Mouse (Mus musculus): ENCODE data around the gene Slc35b4.
A peak's percentile ranks its signal among the peaks of the same experiment; 100 is the strongest.

Gene Slc35b4

DNA sequence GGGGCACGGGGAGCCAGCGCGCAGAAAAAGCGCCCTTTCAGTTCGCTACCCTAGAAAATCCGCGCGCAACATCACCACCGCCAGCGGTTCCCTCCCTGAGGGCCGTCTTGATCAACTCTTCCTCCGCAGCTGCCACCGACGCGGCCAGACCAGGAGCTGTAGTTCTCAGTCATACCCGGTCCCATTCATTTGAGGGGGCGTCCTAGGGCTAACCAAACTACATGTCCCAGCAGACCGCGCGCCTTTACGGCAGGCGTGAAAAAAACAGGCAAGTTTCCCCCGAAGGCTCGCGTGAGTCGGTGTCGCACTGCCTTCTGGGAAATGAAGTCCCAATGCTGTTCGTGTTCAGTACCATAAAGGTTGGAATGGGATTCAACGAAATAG, at the start of gene Slc35b4:
Gene Slc35b4 (minus strand): TSS at position 248 of the 384 bp plus-strand sequence.
- DNase-seq (ENCODE audit: extremely low spot score, low spot score): peak; percentile 89

GRCm38 (mm10) chr6:34225004-34225599, 48.2 kb upstream of the Slc35b4 start:
- DNase-seq (ENCODE audit: extremely low spot score, low spot score): no peak

DNA sequence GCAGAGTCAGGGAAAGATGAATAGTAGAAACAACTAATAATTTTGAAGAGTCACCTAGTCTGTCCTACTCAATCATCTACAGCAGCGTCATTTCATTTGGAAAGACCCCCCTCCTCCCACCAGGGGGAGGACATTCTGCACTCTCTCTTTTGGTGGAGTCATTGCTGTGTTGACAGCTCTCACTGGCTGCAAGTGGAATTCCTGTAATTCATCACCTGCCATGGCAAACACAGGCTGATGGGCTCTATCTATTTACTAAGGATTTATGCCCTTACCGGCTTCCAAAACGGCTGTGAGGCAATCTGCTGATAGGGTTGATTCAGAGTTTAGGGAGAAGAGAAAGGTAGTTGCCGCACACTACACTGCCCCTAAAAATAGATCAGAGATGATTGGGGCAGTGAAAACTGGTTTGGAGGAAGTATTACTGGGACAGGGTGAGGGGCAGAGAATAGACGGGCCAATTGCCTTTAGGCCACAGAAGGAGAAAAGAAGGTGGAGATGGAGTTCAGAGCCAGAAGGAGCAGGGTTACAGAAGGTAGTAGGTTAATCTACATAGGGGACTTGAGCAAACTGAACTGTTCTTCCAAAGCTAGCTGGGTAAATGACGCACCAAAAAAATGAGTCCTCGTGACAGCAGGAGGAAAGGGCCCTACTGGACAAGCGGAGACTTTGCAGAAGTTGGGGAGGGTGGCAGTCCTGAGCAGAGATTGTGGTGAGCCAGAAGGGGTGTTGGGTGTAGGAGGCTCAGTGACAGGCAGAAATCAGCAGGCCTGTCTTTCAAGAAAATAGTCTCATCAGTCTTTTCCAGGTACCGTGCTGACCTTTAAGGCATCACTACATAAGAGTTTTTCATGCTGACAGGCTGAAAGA, 39.8 kb upstream of the Slc35b4 start:
- DNase-seq (ENCODE audit: extremely low spot score, low spot score): no peak

GRCm38 (mm10) chr6:34205754-34206153, 28.8 kb upstream of the Slc35b4 start:
- no peak for DNase-seq (ENCODE audit: extremely low spot score, low spot score)

- DNase-seq (ENCODE audit: extremely low spot score, low spot score): peak; percentile 22
These were observed 28.2 kb upstream of the Slc35b4 start for GRCm38 (mm10) chr6:34204971-34205572.

DNA sequence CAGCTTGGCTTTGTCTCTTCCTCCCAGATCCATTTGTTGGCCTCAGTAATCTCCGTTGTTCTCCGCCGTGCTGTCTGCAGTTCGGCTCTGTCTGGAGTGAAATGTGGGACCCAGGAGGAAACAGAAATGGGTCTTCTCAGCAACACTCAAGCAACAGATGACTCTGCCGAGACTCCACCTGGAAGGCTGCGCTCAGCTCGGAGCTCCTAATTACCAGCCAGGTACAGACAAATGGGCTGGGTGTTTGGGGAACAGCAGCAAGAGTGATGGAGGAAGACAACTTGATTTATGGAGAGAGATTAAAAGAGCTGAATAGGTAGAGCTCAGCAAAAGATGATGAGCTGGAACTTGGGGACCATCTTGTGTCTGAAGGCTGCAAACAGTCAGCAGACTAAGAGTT, 26.6 kb upstream of the Slc35b4 start:
- no peak for DNase-seq (ENCODE audit: extremely low spot score, low spot score)

DNA sequence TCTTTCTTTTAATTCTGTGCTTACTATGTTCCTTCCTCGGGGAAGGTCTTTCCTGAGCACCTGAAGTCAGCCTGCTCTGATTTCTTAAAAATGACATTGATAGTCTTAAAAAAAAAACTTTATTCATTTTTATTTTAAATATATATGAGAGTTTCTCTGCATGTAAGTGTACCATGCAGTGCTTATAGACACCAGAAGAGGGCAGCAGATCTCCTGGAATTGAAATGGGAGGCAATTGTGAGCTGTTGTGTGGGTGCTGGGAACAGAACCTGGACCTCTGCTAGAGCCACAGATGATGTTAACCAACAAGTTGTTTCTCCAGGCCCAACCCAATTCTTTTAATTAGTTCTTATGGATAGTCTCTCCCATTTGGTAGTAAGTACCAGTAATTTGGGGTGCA, 18.1 kb upstream of the Slc35b4 start:
- no peak for DNase-seq (ENCODE audit: extremely low spot score, low spot score)

DNA sequence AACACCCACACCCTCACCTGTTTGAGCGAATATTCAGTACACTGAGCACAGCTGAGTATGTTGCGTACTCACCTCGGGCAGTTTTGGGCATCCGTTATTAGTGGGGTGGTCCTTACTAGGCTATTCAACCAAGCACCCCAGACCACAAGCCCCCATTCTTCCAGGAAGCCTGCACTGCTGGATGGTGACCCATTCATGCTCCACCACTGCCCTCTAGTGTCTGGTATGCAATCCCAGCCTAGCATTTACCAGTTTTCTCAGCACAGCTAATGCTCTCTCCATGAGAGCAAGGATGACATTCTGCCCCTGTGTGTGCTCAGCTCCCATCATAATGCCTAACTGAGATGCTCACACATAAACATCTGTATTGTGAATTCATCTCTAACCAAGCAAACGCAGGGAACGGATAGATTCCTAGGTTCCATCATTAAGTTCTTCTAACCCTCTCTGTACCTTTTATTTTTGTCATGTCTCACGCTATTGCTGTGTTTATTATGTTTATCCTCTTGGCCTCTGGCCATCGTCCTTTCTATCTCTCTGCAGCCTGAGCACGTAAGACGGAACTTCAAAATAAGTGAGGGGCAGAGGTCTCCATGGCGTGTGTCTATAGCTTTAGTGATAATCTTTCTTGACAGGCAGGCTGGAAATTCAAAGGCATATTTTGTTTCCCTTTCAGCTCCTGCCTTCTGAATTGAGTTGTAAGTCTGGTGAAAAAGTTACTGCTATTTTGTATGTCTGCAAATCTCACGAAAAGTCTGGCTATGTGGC, 17.0 kb upstream of the Slc35b4 start:
- peak; percentile 60 for DNase-seq (ENCODE audit: extremely low spot score, low spot score)

GRCm38 (mm10) chr6:34191401-34191800, 14.5 kb upstream of the Slc35b4 start:
- no peak for DNase-seq (ENCODE audit: extremely low spot score, low spot score)

DNA sequence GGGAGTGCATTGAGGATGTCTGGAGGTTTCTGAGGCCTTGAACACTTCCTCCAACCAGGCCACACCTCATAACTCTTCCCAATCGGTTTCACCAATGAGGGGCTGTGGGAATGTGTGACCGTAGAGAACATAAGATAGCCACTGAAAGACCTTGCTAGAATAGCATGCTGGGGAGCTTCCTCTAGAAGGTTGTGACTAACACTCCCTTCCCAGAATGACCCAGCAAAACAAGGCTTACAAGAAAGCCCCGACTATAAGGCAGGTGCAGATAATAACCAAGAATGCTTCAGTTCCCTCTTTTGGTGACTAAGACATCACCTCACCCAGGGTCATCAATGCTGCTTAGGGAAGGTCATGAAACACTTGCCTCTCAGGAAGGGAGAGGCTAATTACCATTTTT, 12.6 kb upstream of the Slc35b4 start:
- no peak for DNase-seq (ENCODE audit: extremely low spot score, low spot score)

DNA sequence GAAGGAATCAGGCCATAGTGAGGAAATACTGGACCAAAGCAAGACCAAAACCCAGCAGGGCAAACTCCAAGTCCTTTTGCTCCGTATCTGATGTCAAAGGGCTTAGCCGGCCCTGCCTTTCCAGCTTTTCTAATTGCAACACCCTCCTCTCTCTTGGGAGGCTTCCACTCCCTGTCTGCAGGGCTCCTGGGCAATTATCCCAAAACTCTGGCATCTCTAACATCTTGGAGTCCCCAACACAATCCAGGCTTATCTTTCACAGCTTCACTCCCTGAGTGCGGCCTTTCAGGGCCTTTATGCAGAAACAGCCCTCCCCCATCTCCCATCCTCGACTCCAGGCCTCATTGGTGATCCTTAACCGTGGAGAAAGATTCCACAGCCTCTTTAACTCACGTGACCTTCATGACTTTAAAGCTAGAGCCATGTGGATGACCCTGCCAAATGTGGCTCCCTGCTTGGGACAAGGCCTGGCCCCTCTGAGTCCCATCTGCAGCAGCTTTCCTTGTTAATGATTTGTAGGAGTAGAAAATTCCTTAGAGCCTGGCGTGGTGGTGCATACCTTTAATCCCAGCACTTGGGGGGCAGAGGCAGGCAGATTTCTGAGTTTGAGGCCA, 11.2 kb upstream of the Slc35b4 start:
- no peak for DNase-seq (ENCODE audit: extremely low spot score, low spot score)

- DNase-seq (ENCODE audit: extremely low spot score, low spot score): no peak
These were observed 10.5 kb upstream of the Slc35b4 start for GRCm38 (mm10) chr6:34187273-34187863.

- no peak for DNase-seq (ENCODE audit: extremely low spot score, low spot score)
These were observed 6.4 kb upstream of the Slc35b4 start for GRCm38 (mm10) chr6:34183326-34183725.

GRCm38 (mm10) chr6:34181961-34182360, 5.0 kb upstream of the Slc35b4 start:
- no peak for DNase-seq (ENCODE audit: extremely low spot score, low spot score)

DNA sequence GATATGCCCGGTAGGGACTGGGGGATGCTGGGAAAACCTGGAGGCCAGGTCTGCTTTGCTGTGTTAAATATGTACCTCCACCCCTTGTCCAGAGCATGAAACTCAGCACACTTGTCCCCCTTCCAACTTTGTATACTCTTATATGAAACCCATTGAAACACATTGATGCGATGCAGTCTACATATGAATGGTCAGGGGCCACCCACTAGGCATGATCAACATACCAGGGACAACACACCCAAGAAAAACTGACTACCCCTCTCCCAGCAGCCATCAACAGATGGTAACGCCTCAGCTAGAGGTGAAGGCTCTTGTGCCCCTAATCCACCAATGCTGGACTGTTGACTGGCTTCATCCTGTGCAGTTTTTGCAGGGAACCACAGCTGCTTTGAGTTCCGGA, 3.0 kb upstream of the Slc35b4 start:
- no peak for DNase-seq (ENCODE audit: extremely low spot score, low spot score)

- DNase-seq (ENCODE audit: extremely low spot score, low spot score): no peak
These were observed 2.1 kb upstream of the Slc35b4 start for GRCm38 (mm10) chr6:34179007-34179406.

DNA sequence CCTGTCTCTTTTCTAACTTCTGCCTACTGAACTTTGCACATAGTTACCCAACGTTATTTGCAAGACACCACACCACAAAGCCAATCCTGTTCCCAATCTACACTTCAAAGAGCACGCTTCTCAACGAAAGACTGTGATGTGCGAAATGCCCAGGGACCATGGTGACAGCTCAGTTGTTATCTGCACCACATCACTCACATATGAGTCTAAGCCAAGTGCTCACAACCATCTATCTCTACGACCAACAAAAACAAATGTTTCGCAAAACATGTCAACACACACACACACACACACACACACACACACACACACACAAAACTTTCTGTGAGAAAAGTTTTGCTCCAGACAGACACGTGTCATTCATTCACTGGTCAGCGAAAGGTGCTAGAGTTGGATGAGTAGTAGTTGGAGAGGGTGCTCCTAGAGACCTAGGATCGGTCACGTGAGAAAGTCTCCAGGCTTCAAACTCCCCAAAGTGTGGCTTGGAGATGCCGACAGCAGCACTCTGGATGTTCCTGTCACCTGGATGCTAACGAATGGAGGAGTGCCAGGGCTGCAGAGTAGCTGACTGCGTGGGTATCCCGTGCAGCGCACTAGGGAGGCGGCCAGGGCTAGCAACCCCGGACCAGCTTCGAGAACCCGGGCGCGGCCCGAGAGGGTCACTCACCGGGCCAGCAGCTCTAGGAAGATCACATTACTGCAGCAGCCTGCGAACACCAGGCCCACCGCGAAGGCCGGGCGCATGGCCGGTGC, 624 bp downstream of the Slc35b4 start:
- DNase-seq (ENCODE audit: extremely low spot score, low spot score): no peak

GRCm38 (mm10) chr6:34174715-34175114, 2.2 kb downstream of the Slc35b4 start:
- no peak for DNase-seq (ENCODE audit: extremely low spot score, low spot score)

DNA sequence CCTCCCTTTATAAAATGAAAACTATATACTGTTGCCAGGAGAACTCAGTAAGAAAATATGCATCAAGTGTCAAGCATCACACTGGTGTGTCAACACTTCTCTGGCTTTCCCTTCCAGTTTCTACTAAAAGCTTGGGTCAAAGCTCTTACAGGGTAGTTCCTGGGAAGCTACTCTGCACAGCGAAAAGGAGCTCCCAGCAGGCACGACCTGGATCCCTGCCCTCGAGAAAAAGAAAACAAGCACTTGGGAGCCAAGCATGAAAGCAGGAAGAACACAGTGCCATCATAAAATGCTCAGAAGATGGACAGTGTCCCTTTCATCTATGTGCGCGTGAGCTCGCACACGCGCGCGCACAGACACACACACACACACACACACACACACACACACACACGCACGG, 3.7 kb downstream of the Slc35b4 start:
- no peak for DNase-seq (ENCODE audit: extremely low spot score, low spot score)

- no peak for DNase-seq (ENCODE audit: extremely low spot score, low spot score)
These were observed 5.0 kb downstream of the Slc35b4 start for GRCm38 (mm10) chr6:34171748-34172457.

Measured in neural tube, embryonic 10.5 days (tissue).